Mouse (Mus musculus) G1E (cell line): ENCODE results near the gene Erg. TPM values are rescaled to one million over a fixed set of nuclear protein-coding genes. Genes with fewer than 3 reads are reported as not detected.

ENCODE experiments used
- ATAC-seq: 2 replicates; pipeline ENCODE4 v1.8.0; 2016; ENCODE audit warnings: mild to moderate bottlenecking; ENCODE audit not compliant: insufficient number of reproducible peaks, poor library complexity, low FRiP score, severe bottlenecking; ENCODE audit errors: extremely low read depth
- DNase-seq: peaks from one replicate; pipeline ENCODE4 v3.0.0; 2012; ENCODE audit warnings: low spot score
- H3K27me3 ChIP-seq: 2 replicates; pipeline ENCODE4 v1.6.1; 2012; ENCODE audit warnings: mild to moderate bottlenecking, low read length, inconsistent platforms; ENCODE audit not compliant: insufficient read depth
- H3K36me3 ChIP-seq: replicated peaks from 2 replicates; pipeline ENCODE3; 2012; ENCODE audit warnings: mild to moderate bottlenecking, inconsistent platforms
- H3K4me1 ChIP-seq: 2 replicates; pipeline ENCODE4 v1.6.1; 2012; ENCODE audit warnings: low read depth, low read length, inconsistent platforms, mixed read lengths; ENCODE audit not compliant: insufficient read depth
- H3K4me3 ChIP-seq: 2 replicates; pipeline ENCODE4 v1.5.1; 2012; ENCODE audit warnings: low read depth, mild to moderate bottlenecking, inconsistent platforms, low read length, moderate library complexity, mixed read lengths
- H3K9me3 ChIP-seq: replicated peaks from 2 replicates; pipeline ENCODE4 v1.6.1; 2012; ENCODE audit warnings: inconsistent platforms
- CTCF ChIP-seq: IDR thresholded peaks from 2 replicates; pipeline ENCODE4 v1.5.1; 2012; ENCODE audit warnings: low read depth, low read length, inconsistent platforms, mixed read lengths
- GATA1 ChIP-seq: IDR thresholded peaks from 2 replicates; pipeline ENCODE4 v1.6.1; 2012; ENCODE audit warnings: borderline replicate concordance, low read length, inconsistent platforms, mixed read lengths
- GATA2 ChIP-seq: IDR thresholded peaks from 2 replicates; pipeline ENCODE4 v1.6.1; 2012; ENCODE audit warnings: low read depth, low read length, inconsistent platforms, borderline replicate concordance
- POLR2AphosphoS5 ChIP-seq: IDR thresholded peaks from 2 replicates; pipeline ENCODE4 v1.6.1; 2012; ENCODE audit warnings: low read depth, low read length, inconsistent platforms; ENCODE audit not compliant: insufficient replicate concordance
- TAL1 ChIP-seq: conservative IDR thresholded peaks from 2 replicates; pipeline ENCODE4 v1.6.1; 2012; ENCODE audit warnings: low read depth, low read length, inconsistent platforms, mixed read lengths
- polyA plus RNA-seq: library from polyadenylated mRNA; stranded (reverse); fragments of >175 nt; gene quantifications from 2 replicates; pipeline ENCODE4 v1.2.3, GENCODE M21; 2012
- total RNA-seq, 2 experiments: library from RNA; stranded (forward) in 1 of 2; stranded (reverse) in 1 of 2; fragments of 200-1000 nt in 1 of 2; fragments of >200 nt in 1 of 2; fragmentation: Nextera tagmentation in 1 of 2; gene quantifications; 2 replicates each; pipeline ENCODE4 v1.2.3; 2014 to 2017

The Erg gene
- total and polyA plus RNA-seq, 3 experiments: 2.0 to 17.7 (median 7.4) TPM

- peaks cover 6% of the 10 kb centered on the region for H3K4me1 ChIP-seq
- TF ChIP-seq GATA1: no peak
- no peak for TF ChIP-seq CTCF
- no peak for TF ChIP-seq TAL1
- TF ChIP-seq POLR2AphosphoS5: no peak
- DNase-seq: no peak
- peaks cover 51% of the 10 kb centered on the region for H3K27me3 ChIP-seq
- no peak overlapping the region for H3K4me3 ChIP-seq
- no peak for ATAC-seq
- peaks cover 14% of the 10 kb centered on the region for H3K9me3 ChIP-seq
- H3K36me3 ChIP-seq: no peaks in the 10 kb centered on the region
Observed at GRCm38 (mm10) chr16:95588849-95589248, 2.5 kb upstream of the Erg start.

GRCm38 (mm10) chr16:95586726-95587125, 333 bp upstream of the Erg start:
- no peak for ATAC-seq
- H3K27me3 ChIP-seq: peaks cover 52% of the 10 kb centered on the region
- TF ChIP-seq GATA1 (no peak), CTCF (no peak), POLR2AphosphoS5 (no peak), GATA2 (no peak), TAL1 (no peak)

DNA sequence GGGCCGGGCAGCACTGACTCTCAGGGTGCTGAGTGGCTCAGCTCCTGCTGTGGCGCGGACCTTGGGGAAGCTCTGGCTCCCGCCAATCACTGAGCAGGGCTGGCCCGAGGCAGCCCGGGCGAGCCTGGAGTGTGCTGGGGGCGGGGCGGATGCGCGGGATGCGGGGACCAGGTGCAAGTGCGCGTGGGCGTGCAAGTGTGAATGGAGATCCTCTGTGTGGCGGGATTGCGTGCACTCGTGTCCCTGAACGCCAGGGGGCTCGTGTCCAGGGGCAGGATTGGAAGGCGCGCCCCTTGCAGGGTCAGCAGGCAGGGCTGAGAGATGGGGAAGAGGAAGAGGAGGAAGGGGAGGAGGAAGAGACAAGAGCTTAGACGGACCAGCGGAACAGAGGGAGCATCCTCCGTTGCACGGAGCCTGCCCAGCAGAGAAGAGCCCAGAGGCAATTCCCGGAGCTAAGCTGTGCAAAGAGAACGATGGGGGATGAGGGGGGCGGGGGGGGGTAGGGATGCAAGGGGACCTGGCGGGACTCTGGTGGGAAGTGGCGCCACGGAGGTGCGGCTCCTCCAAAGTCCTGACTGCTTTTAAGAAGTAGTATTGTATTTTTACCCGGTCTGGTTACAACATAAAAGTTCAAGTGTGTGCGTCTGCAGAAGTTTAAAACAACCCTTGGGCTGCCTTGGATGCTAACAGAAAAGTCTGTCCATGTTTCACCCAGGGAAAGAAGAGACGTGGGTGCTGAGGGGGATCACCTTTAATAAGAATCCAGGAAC, 667 bp downstream of the Erg start:
- peaks cover 8% of the 10 kb centered on the region for H3K9me3 ChIP-seq
- peaks cover 16% of the 10 kb centered on the region for H3K4me1 ChIP-seq
- no peak overlapping the region for H3K4me3 ChIP-seq
- ATAC-seq (no peak), DNase-seq (no peak)
- peaks cover 59% of the 10 kb centered on the region for H3K27me3 ChIP-seq
- TF ChIP-seq POLR2AphosphoS5 (no peak), TAL1 (no peak), GATA1 (no peak), GATA2 (no peak), CTCF (no peak)
- no peaks in the 10 kb centered on the region for H3K36me3 ChIP-seq

More at GRCm38 (mm10) chr16:95586726-95587125, 333 bp upstream of the Erg start:
- Histone ChIP-seq H3K36me3 (no peaks in the 10 kb centered on the region), H3K9me3 (peaks cover 11% of the 10 kb centered on the region), H3K4me3 (no peak overlapping the region), H3K4me1 (peaks cover 10% of the 10 kb centered on the region)
- no peak for DNase-seq

DNA sequence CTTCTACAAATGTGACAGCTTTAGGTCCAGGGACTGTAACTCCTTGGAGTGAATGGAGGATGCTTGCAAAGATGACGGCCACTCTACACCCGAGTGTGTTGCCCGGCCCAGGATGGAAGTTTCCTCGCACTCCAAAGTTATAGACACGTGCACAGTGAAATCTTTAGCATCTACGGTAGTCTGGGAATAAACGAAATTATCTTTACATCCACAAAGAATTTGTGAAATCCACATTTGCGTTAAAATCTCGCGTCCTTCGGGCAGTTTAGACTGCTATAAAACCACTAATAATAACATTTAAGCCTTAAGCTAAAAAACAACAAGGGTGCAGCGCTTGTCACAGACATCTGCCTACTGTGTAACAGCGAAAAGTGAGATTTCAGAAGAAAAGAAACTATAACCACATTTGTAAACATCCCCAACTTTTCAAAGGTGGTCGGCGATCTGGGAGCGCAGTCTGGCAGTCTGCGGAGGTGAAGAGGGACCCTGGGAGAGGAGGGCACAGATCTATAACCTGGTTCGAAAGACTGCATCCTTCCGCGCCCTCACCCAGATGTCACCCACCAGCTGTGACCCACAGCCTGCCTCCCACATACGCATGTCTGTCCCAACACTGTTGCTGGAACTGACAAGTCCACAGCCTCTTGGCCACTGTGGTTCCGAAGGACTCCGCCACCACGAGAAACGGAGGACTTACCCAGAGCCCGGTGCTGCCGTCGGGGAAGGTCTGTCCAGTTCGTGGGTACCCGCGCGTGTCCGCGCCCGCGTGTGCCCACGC, 1.5 kb downstream of the Erg start:
- Histone ChIP-seq H3K9me3 (peaks cover 7% of the 10 kb centered on the region), H3K36me3 (no peaks in the 10 kb centered on the region), H3K4me1 (peaks cover 18% of the 10 kb centered on the region), H3K4me3 (no peak overlapping the region), H3K27me3 (peaks cover 61% of the 10 kb centered on the region)
- DNase-seq (no peak), ATAC-seq (no peak)
- TF ChIP-seq GATA1: no peak
- no peak for TF ChIP-seq POLR2AphosphoS5
- TF ChIP-seq TAL1: no peak
- no peak for TF ChIP-seq GATA2
- TF ChIP-seq CTCF: no peak

DNA sequence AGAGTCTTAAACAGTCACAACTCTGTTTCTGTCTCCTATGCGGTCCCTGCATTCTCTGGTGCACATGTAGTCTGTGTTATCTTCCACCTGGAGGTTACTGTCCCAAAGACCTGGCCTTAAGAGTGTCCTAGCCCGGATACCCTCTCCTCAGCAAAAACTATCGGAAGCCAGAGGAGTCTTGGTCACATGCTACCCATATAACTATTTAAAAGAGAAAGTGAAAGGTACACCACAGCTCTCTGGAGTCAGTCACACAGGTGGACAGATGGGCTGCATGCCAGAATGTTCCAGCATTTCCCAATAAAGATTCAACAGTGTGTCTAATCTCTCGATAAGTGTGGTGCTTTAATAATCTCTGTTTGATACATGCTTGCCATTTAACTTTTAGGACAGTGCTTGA, 7.1 kb downstream of the Erg start:
- ATAC-seq: no peak
- Histone ChIP-seq H3K27me3 (peaks cover 60% of the 10 kb centered on the region), H3K9me3 (no peaks in the 10 kb centered on the region), H3K4me1 (peaks cover 29% of the 10 kb centered on the region), H3K36me3 (no peaks in the 10 kb centered on the region), H3K4me3 (no peak overlapping the region)
- no peak for DNase-seq
- TF ChIP-seq TAL1 (no peak), GATA1 (no peak), POLR2AphosphoS5 (no peak), GATA2 (no peak)

GRCm38 (mm10) chr16:95573163-95573562, 13.2 kb downstream of the Erg start:
- Histone ChIP-seq H3K27me3 (peaks cover 24% of the 10 kb centered on the region), H3K4me1 (peaks cover 42% of the 10 kb centered on the region), H3K36me3 (no peaks in the 10 kb centered on the region), H3K9me3 (no peaks in the 10 kb centered on the region; the same call in 1 of the 2 replicates), H3K4me3 (no peak overlapping the region)
- ATAC-seq (no peak), DNase-seq (no peak)
- TF ChIP-seq TAL1 (no peak), GATA1 (no peak), GATA2 (no peak), CTCF (no peak)
